In the genomic region with DNA sequence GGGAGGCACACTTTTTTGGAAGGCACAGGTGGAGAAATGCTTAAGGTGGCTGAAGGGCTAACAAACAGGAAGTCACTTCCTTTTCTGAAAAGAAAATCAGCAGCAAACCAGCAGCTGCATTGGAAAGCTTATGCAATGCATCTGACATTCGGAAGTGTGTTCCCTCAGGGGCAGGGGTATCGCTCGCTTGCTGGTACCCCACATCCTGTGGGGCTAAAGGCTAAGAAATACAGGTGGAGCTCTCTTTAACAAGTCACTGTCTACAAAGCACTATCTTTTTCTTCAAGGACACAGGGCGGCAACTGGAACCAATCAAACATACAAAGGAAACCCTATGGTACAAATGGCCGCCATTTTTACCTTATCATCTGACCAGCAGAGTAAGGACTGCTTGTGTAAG, we compare ENCODE assay signal across 11 mouse cellular contexts. TPM values are rescaled to one million over a fixed set of nuclear protein-coding genes. Genes with fewer than 3 reads are reported as not detected.
DNase-seq lines count a peak whose midpoint lies in the region; ATAC-seq and TF ChIP-seq lines count a peak whose summit lies in the region.
"Had no signal": no experiment of that assay in that cellular context is flagged by ENCODE, and none has a peak within 500 bp of the region (broad histone marks: within the 10 kb centered on the region; RNA-seq: fewer than 3 reads in every experiment).

No protein-coding gene starts in this region.

- peak overlapping the region; percentile 48; the same call in 1 of the 2 replicates for H3K4me2 ChIP-seq in forebrain, embryonic 15.5 days (replicated peaks)
- no peak overlapping the region for H3K4me2 ChIP-seq in forebrain, embryonic 11.5 days (ENCODE audit: low read depth, low read length, severe bottlenecking)
- H3K4me2 ChIP-seq in intestine, embryonic 16.5 days (ENCODE audit: low read depth, low read length): peak overlapping the region; percentile 49
- peak overlapping the region; percentile 69 for H3K4me2 ChIP-seq in stomach, postnatal 0 days (replicated peaks; ENCODE audit: low read depth)

- no peak for DNase-seq in forebrain, embryonic 11.5 days (ENCODE audit: low spot score)
- DNase-seq in layer of hippocampus, adult 2 months (ENCODE audit: low spot score in 2 of 2): peak in 1 of 2 experiments; percentile 19
- DNase-seq in layer of hippocampus, adult 9-11 months: no peak
- no peak for DNase-seq in stomach, postnatal 0 days (ENCODE audit: low spot score)
- DNase-seq in cerebellum, adult 18-20 months: no peak
- DNase-seq in gastrocnemius, postnatal 36 days: no peak
- DNase-seq: gastrocnemius, postnatal 25 days had no signal

- no peak for TF ChIP-seq CTCF in layer of hippocampus, adult 2 months (conservative IDR thresholded peaks at IDR 0.05)
- TF ChIP-seq CTCF in stomach, postnatal 0 days (IDR thresholded peaks at IDR 0.05; ENCODE audit: low read depth): no peak

- intact Hi-C loops in gastrocnemius, postnatal 36 days (cut with DNase I): no loop called here

- no peak overlapping the region for H3K9ac ChIP-seq in forebrain, embryonic 15.5 days (replicated peaks)
- no peak overlapping the region for H3K9ac ChIP-seq in forebrain, embryonic 11.5 days (ENCODE audit: low read length)
- H3K9ac ChIP-seq in intestine, embryonic 16.5 days (ENCODE audit: low read depth, low read length): peak overlapping the region; percentile 51
- no peak overlapping the region for H3K9ac ChIP-seq in stomach, postnatal 0 days (ENCODE audit: low read length)

- TF ChIP-seq EP300 in stomach, postnatal 0 days (optimal IDR thresholded peaks at IDR 0.05): no peak

- H3K4me1 ChIP-seq in forebrain, embryonic 15.5 days: peaks cover 35% of the 10 kb centered on the region
- H3K4me1 ChIP-seq in forebrain, embryonic 11.5 days (replicated peaks; ENCODE audit: control insufficient read depth, insufficient read depth, low read length): peaks cover 12% of the 10 kb centered on the region
- peaks cover 9% of the 10 kb centered on the region; the same call in 1 of the 2 replicates for H3K4me1 ChIP-seq in intestine, embryonic 16.5 days (ENCODE audit: control insufficient read depth, insufficient read depth, low read length)
- no peaks in the 10 kb centered on the region for H3K4me1 ChIP-seq in stomach, postnatal 0 days (replicated peaks; ENCODE audit: control insufficient read depth, insufficient read depth)

- H3K9me3 ChIP-seq in forebrain, embryonic 15.5 days: no peaks in the 10 kb centered on the region
- no peaks in the 10 kb centered on the region for H3K9me3 ChIP-seq in forebrain, embryonic 11.5 days (ENCODE audit: control insufficient read depth, low read length)
- H3K9me3 ChIP-seq in intestine, embryonic 16.5 days (ENCODE audit: control insufficient read depth, low read length): no peaks in the 10 kb centered on the region
- no peaks in the 10 kb centered on the region for H3K9me3 ChIP-seq in stomach, postnatal 0 days (ENCODE audit: control insufficient read depth, low read length)
- H3K9me3 ChIP-seq: limb, embryonic 10.5 days had no signal

- H3K27ac ChIP-seq in forebrain, embryonic 15.5 days (replicated peaks): no peak overlapping the region
- no peak overlapping the region for H3K27ac ChIP-seq in forebrain, embryonic 11.5 days (ENCODE audit: low read depth, low read length)
- H3K27ac ChIP-seq in layer of hippocampus, adult 2 months: peak overlapping the region; percentile 100
- peak overlapping the region; percentile 35; the same call in 1 of the 2 replicates for H3K27ac ChIP-seq in intestine, embryonic 16.5 days (ENCODE audit: low read length)
- no peak overlapping the region for H3K27ac ChIP-seq in stomach, postnatal 0 days (replicated peaks)
- H3K27ac ChIP-seq: limb, embryonic 10.5 days had no signal

- no peaks in the 10 kb centered on the region for H3K27me3 ChIP-seq in forebrain, embryonic 15.5 days
- H3K27me3 ChIP-seq in forebrain, embryonic 11.5 days (ENCODE audit: control insufficient read depth, insufficient read depth, low read length): no peaks in the 10 kb centered on the region; the same call in 1 of the 2 replicates
- H3K27me3 ChIP-seq in intestine, embryonic 16.5 days (replicated peaks; ENCODE audit: control insufficient read depth, insufficient read depth, low read length): no peaks in the 10 kb centered on the region
- H3K27me3 ChIP-seq in stomach, postnatal 0 days (ENCODE audit: control insufficient read depth, insufficient read depth, low read length): no peaks in the 10 kb centered on the region

- 94% methylated on average over 5 of the region's 5 CpGs for WGBS in forebrain, embryonic 15.5 days
- 89% methylated on average over 5 of the region's 5 CpGs for WGBS in forebrain, embryonic 11.5 days
- 72% methylated on average over 5 of the region's 5 CpGs for WGBS in intestine, embryonic 16.5 days
- 75% methylated on average over 5 of the region's 5 CpGs for WGBS in stomach, postnatal 0 days

- H3K4me3 ChIP-seq in forebrain, embryonic 15.5 days: no peak overlapping the region
- no peak overlapping the region for H3K4me3 ChIP-seq in forebrain, embryonic 11.5 days (ENCODE audit: low read depth, low read length)
- peak overlapping the region; percentile 94 for H3K4me3 ChIP-seq in layer of hippocampus, adult 2 months
- peak overlapping the region; percentile 66 for H3K4me3 ChIP-seq in intestine, embryonic 16.5 days (ENCODE audit: low read length)
- no peak overlapping the region for H3K4me3 ChIP-seq in stomach, postnatal 0 days (ENCODE audit: low read depth, low read length)
- H3K4me3 ChIP-seq: limb, embryonic 10.5 days; megakaryocyte, embryonic 14.5 days had no signal

- H3K36me3 ChIP-seq in forebrain, embryonic 15.5 days: peaks cover 20% of the 10 kb centered on the region
- H3K36me3 ChIP-seq in forebrain, embryonic 11.5 days (ENCODE audit: control insufficient read depth, insufficient read depth, low read length): no peaks in the 10 kb centered on the region
- H3K36me3 ChIP-seq in intestine, embryonic 16.5 days (ENCODE audit: control insufficient read depth, insufficient read depth, low read length): peaks cover 9% of the 10 kb centered on the region; the same call in 1 of the 2 replicates
- peaks cover 7% of the 10 kb centered on the region; the same call in 1 of the 2 replicates for H3K36me3 ChIP-seq in stomach, postnatal 0 days (ENCODE audit: control insufficient read depth, insufficient read depth, low read length)
- H3K36me3 ChIP-seq: limb, embryonic 10.5 days had no signal

- no peak for ATAC-seq in forebrain, embryonic 15.5 days (replicated peaks)
- ATAC-seq in forebrain, embryonic 11.5 days (replicated peaks; ENCODE audit: low FRiP score): no peak
- ATAC-seq in intestine, embryonic 16.5 days: no peak
- no peak for ATAC-seq in stomach, postnatal 0 days (ENCODE audit: low FRiP score, low TSS enrichment)

RNA-seq across cellular contexts. Expression of a gene that starts 4.4 kb away (rescaled TPM):
- polyA plus RNA-seq in forebrain, embryonic 15.5 days (2015; fragmentation: Nextera tagmentation; extraction: Ambion mirVana): 80.3 and 102 TPM in 2 replicates
- polyA plus RNA-seq in forebrain, embryonic 11.5 days (2014; fragmentation: Nextera tagmentation; extraction: Ambion mirVana): 14.3 and 17.8 TPM in 2 replicates
- 1,000 to 10,000 TPM; 1,930 to 2,057 TPM for total RNA-seq in layer of hippocampus, adult 2 months (2021)
- 184 and 199 TPM in 2 replicates for polyA plus RNA-seq in intestine, embryonic 16.5 days (2015; fragmentation: Nextera tagmentation; extraction: Ambion mirVana)
- 213 and 222 TPM in 2 replicates for polyA plus RNA-seq in stomach, postnatal 0 days (2015; fragmentation: Nextera tagmentation; extraction: Ambion mirVana)
- 100 to 1,000 TPM; 131 to 188 TPM for total RNA-seq in gastrocnemius, postnatal 36 days (2021)

Comparison
In these comparisons a context has a peak if more than half of its experiments do, and no peak if none do; other contexts are left out.
1. H3K27ac ChIP-seq: peak in layer of hippocampus, adult 2 months (single experiment) and intestine, embryonic 16.5 days (single experiment); none in forebrain, embryonic 15.5 days (single experiment), forebrain, embryonic 11.5 days (single experiment) and stomach, postnatal 0 days (single experiment).
2. H3K4me3 ChIP-seq: peak in layer of hippocampus, adult 2 months (single experiment) and intestine, embryonic 16.5 days (single experiment); none in forebrain, embryonic 15.5 days (single experiment), forebrain, embryonic 11.5 days (single experiment) and stomach, postnatal 0 days (single experiment).